Mouse (Mus musculus) ES-CJ7 (cell line): ENCODE measurements around the gene Fbrsl1.
A peak's percentile ranks its signal among the peaks of the same experiment; 100 is the strongest.

Source experiments
- DNase-seq: peaks from one replicate; pipeline ENCODE4 v3.0.0; 2011; ENCODE audit warnings: low read depth, low spot score

The Fbrsl1 gene

GRCm38 (mm10) chr5:110448436-110449134, at the start of gene Fbrsl1:
Gene Fbrsl1 (minus strand): TSS chr5:110448503.
- peak; percentile 100 for DNase-seq

GRCm38 (mm10) chr5:110498071-110498470, 49.8 kb upstream of the Fbrsl1 start:
- no peak for DNase-seq

GRCm38 (mm10) chr5:110497556-110497955, 49.3 kb upstream of the Fbrsl1 start:
- DNase-seq = no peak

- no peak for DNase-seq
Measured at GRCm38 (mm10) chr5:110495051-110495450, 46.7 kb upstream of the Fbrsl1 start.

- no peak for DNase-seq
Measured at GRCm38 (mm10) chr5:110494396-110494795, 46.1 kb upstream of the Fbrsl1 start.

GRCm38 (mm10) chr5:110493785-110494184, 45.5 kb upstream of the Fbrsl1 start:
- DNase-seq = peak; percentile 82

- DNase-seq = no peak
Measured at GRCm38 (mm10) chr5:110489639-110490038, 41.3 kb upstream of the Fbrsl1 start.

- no peak for DNase-seq
Measured at GRCm38 (mm10) chr5:110487943-110488342, 39.6 kb upstream of the Fbrsl1 start.

GRCm38 (mm10) chr5:110486674-110487334, 38.5 kb upstream of the Fbrsl1 start:
- DNase-seq = peak; percentile 55

- DNase-seq = no peak
Measured at GRCm38 (mm10) chr5:110484711-110485110, 36.4 kb upstream of the Fbrsl1 start.

- no peak for DNase-seq
Measured at GRCm38 (mm10) chr5:110479228-110479627, 30.9 kb upstream of the Fbrsl1 start.

GRCm38 (mm10) chr5:110474156-110474555, 25.9 kb upstream of the Fbrsl1 start:
- DNase-seq = no peak

GRCm38 (mm10) chr5:110472834-110473233, 24.5 kb upstream of the Fbrsl1 start:
- no peak for DNase-seq

GRCm38 (mm10) chr5:110471981-110472476, 23.7 kb upstream of the Fbrsl1 start:
- DNase-seq = peak; percentile 70

GRCm38 (mm10) chr5:110471285-110471684, 23.0 kb upstream of the Fbrsl1 start:
- peak; percentile 88 for DNase-seq

GRCm38 (mm10) chr5:110469227-110469925, 21.1 kb upstream of the Fbrsl1 start:
- peak; percentile 99 for DNase-seq

- DNase-seq = no peak
Measured at GRCm38 (mm10) chr5:110468296-110468695, 20.0 kb upstream of the Fbrsl1 start.

GRCm38 (mm10) chr5:110467725-110468124, 19.4 kb upstream of the Fbrsl1 start:
- DNase-seq = no peak

- peak; percentile 81 for DNase-seq
Measured at GRCm38 (mm10) chr5:110466531-110467424, 18.5 kb upstream of the Fbrsl1 start.

- DNase-seq = no peak
Measured at GRCm38 (mm10) chr5:110462646-110463045, 14.3 kb upstream of the Fbrsl1 start.

GRCm38 (mm10) chr5:110458936-110459335, 10.6 kb upstream of the Fbrsl1 start:
- no peak for DNase-seq
